Mouse (Mus musculus) monocyte, adult 5-6 weeks (primary cell): ENCODE data around the gene Myl10. TPM values are rescaled to one million over a fixed set of nuclear protein-coding genes. Genes with fewer than 3 reads are reported as not detected.
"Not testable (repeated sequence)": the region's sequence is repeated elsewhere in the genome, so short reads cannot be mapped to it uniquely, and the experiment has no call there.

Experiments used
- ATAC-seq: fragments of 153-309, 156-312 bp; replicated peaks from 2 replicates; pipeline ENCODE4 v1.8.0; 2017; ENCODE audit warnings: mild to moderate bottlenecking; ENCODE audit not compliant: low TSS enrichment, insufficient number of reproducible peaks, severe bottlenecking, poor library complexity, low FRiP score
- total RNA-seq: library from RNA; stranded (forward); fragments of 200-1000, 200-491, 200-594 nt; gene quantifications from 3 replicates; pipeline ENCODE4 v1.2.3, GENCODE M21; 2017

Myl10 gene
- not detected in 3 replicates for total RNA-seq

DNA sequence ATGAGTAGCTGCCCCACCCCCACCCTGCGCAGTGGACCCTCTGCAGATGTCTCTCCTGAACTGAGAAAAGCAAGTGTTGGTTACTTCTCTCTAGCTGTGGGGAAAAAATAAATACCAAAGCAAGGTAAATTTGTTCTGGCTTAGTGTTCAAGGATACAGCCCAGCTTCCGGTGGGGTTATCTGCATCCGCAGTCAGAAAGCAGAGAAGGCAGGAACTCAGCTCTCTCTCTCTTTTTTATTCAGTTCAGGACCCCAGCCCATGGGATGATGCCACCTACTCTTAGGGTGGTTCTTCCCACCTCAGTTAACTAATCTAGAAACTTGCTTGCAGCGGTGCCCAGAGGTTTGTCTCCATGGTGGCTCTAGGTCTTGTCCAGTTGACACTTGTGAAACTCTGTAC lies at the start of gene Myl10:
Myl10 (plus strand) TSS at position 363 of the 400 bp plus-strand sequence.
- no peak for ATAC-seq

DNA sequence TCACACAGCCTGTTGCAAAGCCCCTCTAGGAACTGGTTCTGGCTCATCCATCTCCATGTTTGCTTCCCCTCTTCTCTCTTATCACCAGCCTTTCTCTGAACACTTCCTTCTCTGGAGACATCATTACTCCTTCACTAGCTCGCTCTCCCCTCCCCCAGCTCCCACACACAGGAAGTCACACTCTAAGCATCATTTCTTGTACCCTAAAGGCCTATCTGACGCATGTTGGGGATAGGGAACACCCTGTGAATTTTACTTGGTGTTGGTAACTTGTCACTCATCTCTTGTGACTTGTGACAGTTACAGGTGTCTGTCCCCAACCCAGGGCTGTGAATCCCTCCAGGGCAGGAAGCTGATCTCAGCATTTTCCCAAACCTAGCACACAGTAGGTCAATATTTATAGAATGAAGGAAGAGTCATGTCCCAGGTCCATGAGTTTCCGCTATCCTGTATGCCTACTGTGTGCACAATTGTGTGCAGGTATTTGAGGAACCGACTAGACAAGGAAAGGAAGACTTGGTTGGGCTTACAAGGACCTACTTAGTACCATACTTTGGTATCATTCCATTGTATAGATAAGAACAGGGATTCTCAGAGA lies 46.1 kb upstream of the Myl10 start:
- ATAC-seq: no peak

DNA sequence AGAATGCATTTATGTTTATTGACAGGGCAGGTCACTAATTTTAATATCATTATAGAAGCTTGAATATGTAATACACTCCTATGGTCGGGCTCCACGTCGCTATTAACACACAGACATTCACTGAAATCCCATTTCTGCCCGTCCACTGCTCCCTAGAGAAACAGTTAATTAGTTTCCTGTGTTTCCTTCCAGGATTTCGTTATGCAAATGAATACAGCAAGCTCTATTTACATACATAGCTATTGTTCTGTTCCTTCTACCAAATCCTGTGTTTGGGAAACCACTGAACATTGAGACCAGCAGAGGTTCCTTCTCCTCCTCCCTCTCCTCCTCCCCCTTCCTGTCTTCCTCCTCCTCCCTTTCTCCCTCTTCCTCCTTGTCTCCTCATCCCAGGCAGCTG lies 43.9 kb upstream of the Myl10 start:
- no peak for ATAC-seq

DNA sequence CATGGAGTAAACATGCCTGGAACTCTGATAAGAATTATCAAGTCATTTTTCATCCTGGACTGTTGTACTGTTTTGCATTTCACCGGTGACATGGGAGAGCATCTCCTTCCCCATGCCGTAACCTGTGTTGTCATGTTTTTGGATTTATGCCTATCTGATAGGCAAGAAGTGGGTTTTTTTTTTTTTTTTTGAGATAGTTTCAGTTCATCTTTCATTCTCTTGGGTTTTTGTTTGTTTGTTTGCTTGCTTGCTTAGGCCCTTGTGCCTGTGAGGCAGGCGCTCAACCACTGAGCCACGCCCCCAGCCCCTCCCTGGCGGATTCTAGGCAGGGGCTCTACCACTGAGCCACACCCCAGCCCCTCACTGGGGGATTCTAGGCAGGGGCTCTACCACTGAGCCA lies 43.3 kb upstream of the Myl10 start:
- no peak for ATAC-seq

DNA sequence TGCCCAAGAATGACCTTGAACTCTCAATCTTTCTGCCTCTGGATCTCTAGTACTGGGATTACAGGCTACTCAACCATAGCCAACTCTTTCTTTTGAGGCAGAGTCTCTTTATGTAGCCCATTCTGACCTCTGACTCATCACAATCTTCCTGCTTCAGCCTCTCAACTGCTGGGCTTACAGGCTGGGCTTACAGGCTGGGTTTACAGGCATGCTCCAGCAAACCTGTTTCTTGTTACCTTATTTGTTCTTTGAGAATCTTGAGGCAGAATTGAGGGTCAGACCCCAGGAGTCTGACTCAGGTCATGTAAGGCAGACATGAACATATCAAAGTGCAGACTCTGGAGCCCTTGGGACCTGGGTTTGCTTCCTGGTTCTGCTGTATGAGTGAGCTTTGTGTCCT lies 38.5 kb upstream of the Myl10 start:
- no peak for ATAC-seq

DNA sequence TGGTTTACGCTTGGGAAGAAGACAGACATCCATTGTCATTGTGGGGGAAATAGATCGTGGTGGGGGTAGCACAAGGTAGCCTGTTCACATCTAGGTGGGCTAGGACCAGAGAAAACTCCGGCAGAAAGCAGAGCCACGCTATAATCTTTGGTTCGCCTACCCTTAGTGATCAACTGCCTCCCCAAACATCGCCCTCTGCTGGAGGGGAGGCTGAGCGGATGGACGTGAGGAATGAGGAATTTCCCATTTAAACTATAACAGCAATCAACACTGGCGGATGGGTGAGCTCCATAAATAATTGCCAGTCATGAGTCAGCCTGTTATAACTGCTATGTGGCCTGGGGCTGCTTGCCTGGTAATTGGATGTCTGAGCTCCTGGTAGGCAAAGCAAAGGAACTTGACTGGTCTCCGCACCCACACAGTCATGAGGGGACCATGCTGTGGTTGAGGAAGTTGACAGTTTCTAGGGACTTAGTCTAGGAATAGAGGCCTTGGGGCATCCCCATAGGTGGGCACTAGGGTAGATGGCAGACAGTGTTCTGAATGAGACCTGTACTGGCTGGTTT lies 36.0 kb upstream of the Myl10 start:
- no peak for ATAC-seq

DNA sequence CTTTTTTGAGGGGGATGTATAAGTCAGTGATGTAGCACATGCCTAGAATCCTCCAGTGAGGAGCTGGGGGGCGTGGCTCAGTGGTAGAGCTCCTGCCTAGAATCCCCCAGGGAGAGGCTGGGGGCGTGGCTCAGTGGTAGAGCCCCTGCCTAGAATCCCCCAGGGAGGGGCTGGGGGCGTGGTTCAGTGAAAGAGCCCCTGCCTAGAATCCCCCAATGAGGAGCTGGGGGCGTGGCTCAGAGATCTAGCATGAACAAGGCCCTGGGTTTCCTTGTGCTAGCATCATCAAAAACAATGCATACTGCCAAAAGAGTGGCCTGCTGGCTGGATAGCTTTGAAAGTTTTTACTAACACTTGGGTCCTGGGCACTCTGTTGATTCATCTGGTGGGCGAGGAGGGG lies 32.2 kb upstream of the Myl10 start:
- ATAC-seq: not testable (repeated sequence)

DNA sequence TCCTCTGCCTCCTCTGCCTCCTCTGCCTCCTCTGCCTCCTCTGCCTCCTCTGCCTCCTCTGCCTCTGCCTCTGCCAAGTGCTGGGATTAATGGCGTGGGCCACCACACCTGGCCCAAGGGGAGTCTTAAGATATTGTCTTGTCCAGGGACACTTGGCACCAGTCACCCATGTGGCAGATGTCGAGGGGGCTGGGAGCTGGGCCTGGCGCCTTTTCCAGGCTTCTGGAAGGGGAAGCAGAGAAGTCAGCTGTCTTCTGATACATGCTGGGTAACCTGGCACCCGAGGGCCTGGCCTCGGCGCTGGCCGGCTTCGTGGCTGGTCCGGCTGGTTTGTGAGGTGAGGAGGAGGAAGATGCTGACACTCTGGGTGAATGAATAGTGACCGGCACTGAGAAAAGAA lies 30.7 kb upstream of the Myl10 start:
- no peak for ATAC-seq

DNA sequence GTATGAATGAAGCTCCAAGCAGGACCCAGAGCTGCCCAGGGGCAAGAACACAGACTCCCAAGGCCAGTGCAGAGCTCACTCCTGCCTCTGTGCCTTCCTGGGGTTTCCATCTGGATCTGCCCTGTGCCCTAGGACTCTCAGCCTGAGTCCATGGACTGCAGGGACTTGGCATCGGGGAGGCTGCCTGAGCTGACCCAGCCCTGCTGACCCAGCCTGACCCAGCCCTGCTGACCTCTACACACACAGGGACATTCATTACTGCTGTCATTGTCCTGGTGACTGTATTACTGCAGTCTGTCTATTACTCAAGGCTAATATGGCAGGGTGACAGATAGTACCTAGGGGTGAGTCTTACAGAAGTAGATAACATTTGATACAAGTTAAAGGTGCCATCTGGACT lies 30.1 kb upstream of the Myl10 start:
- ATAC-seq: no peak

DNA sequence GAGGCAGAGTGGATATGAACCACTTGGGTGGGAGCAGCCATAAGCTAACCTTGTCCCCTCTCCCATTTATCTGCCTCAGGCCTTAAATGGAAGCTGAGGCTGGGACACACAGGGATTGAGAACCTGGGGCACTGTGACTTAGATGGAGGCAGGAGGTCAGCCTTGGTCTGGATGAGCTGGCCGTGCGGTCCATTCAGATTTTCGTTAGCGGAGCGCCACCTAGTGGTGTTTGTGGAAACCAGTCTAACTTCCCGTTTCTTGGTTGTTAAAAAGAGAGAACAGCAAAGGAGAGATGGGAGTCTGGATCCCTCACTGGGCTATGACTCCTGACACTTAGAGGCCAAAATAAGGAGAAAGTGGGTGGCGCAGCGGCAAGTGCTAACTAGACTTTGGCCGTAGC lies 28.4 kb upstream of the Myl10 start:
- ATAC-seq: peak; percentile 76

DNA sequence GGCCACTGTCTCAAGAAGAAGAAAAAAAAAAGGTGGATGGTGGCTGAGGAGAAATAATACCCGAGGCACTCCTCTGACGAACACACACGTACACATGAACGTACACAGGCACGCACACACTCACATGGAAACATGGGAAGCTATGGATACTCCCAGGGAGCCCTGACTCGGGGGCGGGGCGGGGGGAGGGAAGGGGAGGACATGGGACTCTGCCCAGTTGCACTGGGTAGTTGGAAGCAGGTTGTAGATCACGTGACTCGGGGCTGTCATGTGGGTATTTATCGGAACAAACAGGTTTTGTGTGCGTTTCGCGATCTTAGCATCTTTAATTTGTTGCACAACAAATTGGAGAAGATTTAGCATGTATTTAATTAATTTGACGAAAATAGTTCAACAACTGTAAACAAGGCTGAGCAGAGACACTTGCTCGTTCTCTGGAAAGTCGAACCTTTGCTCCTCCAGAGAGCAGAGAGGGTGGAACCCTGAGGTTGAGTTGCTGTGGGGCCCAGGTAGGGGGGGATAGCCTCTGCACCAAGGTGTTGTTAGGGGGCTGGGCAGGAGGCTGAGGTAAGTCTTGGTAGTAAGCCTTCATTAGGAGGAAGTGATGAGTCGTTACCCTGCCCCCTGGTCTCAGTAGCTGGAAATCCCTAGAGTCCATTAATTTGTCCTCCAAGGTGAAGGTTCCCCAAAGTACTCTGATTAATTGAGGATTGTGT lies 16.5 kb upstream of the Myl10 start:
- no peak for ATAC-seq

DNA sequence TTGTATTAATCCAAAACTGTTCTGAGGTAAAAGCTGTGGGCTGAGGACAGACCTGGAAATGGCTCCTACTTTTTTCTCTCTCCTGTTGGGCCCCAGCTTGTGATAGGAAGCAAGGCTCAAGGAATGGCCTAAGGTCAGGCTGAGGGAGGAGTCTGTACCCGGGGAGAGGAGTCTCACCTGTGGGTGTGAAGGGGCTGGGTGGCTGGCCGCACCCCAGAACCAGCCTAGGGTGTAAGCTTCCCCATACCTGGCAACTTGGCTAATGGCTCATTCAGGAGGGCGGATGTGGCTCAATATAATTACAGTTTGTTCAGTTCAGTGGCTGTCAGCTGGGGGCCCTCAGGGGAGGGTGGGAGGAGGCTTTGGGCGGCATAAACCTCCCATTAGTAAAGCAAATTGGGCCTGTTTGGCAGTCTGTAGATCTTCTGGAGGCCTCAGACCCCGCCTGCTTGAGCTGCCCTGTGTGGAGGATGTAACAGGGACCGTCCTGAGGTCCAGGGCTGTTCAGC lies 14.1 kb upstream of the Myl10 start:
- ATAC-seq: no peak

DNA sequence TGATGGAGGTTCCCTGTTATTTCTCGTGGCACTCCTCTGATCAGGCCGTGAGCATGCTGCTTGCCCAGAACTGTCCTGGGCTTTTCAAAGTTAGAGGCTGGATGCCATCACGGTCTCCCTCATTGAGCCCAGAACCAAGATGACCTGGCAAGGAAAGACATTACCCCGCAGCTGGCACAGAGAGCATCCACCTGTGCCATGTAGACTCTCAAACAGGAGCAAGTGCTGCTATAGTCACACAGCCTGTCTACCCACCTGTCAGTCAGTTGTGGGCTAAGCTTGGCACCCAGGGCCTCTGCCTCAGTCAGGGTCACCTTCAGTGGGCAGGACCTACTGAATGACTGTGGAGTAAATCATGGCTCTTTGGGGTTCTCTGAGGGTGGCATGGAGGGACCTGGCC lies 6.6 kb upstream of the Myl10 start:
- no peak for ATAC-seq

DNA sequence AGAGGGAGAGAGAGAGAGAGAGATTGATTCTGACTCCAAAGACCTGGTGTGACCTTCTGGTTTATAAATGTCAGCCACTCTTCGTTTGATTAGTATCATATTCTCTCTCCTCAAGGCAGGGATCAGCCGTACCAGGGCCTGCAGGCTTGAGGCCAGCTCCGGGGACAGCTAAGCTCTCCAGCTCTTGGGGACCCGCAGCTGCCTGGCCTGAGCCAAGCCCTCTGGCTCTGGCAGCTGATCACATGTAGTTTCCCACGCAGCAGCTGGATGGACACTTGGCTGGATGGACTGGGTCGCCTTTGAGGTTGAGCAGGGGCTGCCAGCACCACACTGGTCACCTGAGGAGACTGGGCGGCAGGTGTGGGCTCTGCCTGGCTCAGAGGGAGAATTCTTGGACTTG lies 5.4 kb upstream of the Myl10 start:
- ATAC-seq: no peak

DNA sequence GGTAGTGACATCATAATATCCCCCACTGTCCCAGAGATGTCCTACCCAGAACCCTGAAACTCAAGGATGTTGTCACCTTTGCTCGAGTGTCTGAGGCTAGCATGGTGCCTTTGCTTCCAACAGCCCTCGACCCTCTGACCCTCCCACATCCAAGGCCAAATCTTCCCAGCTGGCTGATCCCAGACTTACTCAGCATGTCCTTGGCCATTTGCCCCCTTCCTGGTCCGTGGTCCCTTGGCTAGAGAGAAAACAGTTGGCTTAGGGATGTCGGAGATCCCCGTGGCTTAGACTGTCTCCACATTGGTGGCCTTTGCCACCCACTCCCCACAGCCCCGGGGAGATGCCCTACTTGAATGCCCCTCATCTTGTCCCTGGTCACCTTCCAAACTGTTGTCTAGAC lies 4.1 kb upstream of the Myl10 start:
- no peak for ATAC-seq

DNA sequence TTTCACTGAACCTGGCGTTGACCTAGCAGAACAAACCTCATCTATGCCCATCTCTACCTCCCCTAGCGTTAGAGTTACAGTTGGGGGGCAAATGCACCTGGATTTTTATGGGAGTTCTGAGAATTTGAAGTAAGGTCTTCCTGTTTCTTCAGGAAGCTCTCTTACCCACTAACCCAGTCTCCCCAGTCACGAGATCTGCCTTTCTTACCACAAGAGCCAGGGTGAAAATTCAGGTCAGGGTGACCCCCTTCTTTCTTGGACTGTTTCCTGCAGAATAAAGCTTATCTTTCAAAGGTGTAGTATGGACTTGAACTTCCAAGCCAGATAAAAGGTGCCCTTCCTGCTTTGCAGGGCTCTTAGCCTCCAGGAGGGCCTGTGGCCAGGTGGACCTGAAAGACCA lies 1.8 kb upstream of the Myl10 start:
- ATAC-seq: no peak

DNA sequence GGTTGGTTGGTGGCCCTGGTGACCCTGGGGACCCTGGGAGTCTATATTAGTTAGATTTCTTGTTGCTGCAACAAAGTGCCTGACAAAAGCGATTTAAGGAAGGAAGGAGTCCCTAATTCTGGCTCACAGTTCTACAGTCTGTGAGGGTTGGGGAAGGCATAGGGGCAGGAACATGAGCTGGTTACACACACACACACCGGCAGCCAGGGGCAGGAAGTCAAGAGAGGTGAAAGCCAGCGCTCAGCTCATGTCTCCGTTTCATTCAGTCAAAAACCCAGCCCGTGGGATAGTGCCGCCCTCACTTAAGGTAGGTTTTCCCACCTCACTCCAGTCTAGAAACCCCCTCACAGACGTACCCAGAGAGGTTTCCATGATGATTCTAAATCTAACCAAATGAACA lies 472 bp downstream of the Myl10 start:
- ATAC-seq: no peak

DNA sequence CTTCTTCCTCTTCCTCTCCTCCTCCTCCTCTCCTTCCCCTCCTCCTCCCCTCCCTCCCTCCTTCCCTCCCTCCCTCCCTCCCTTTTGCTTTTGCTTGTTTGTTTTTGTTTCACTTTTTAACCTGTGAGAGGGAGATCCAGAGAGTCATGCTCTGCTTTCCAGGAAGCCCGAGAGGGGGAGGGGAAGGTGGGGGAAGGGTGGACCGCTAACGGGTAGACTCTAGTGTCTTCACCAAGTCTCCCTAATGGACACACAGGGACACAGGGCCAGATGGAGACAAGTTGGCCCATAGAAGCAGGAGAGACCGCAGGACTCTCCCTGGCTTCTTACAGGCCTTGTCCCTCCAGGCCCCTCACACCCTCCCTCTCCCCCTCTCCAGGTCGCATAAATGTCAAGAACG lies 2.0 kb downstream of the Myl10 start:
- ATAC-seq: no peak

DNA sequence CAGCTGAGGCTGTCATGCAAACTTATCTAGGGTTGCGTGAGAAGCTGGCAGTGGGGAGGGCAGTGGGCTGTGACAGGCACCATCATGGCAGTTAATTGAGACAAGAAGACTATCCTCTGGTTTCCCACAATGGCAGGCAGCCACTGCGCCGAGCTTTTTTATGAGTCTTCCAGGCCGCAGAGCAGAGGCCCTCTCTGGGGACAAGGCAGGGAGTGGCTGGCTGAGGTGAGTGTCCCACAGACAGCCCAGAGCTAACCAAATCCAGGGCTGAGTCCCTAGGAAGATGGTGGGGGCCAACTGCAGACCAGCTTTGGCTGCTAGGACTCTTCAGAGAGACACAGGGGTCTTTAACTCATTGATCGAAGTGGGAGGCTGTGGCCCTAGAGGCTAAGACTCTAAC lies 3.6 kb downstream of the Myl10 start:
- no peak for ATAC-seq

DNA sequence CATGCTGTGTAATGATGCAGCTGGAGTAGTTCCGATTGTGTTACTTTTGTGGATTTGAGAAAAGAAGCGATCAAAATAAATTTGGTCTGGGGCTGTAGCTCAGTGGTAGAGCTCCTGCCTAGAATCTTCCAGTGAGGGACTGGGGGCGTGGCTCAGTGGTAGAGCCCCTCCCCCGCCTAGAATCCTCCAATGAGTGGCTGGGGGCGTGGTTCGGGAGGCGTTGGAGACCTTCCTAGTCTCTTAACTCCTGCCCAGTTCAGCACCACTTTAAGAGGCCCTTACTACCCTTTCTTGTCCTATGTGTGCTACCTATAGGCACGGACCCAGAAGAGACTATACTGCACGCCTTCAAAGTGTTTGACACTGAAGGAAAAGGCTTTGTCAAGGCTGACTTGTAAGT lies 4.7 kb downstream of the Myl10 start:
- ATAC-seq: no peak
